Mouse (Mus musculus) thymus, postnatal 14 days (tissue): ENCODE measurements around the gene Flii.
A peak's percentile ranks its signal among the peaks of the same experiment; 100 is the strongest.

Experiments used
- DNase-seq: peaks from one replicate; pipeline ENCODE4 v3.0.0; 2021

The Flii gene

DNA sequence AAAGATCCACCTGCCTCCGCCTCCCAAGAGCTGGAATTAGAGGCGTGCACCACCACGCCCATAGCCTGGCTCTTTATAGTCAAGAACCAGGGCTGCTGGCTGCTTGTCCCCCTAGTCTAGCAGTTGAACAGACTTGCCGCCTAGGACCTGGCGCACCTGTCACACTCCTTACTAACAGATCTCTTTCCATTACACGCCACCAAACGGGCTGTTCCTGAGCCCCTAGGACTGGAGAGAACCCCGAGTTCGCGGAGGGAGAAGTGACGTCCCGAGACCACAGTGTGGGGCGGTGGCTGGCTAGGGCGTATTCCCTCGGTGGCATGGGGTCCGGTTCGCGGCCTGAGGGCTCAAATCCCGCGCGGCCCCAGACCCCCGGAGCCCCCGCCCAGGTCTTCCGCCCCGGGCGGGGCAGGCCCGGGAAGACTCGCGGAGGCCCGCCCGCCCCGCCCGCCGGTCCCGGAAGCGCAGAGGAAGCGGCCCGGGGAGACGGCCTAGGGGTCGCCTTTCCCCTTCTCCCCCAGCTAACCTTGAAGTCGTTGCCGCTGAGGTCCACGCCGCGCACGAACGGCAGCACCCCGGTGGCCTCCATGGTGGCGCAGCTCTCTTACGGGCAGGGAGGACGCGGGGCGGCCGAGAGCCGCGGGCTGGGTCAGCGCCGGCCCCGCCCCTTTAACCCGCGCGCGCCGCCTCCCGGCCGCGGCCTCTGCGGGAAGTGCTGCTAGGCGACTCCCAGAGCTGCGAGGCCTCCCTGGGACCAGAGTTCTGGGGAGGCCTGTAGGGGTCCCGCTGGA, at the start of gene Flii:
Gene Flii, minus strand, starts transcription at position 663 of the 791 bp plus-strand sequence.
- DNase-seq: peak; percentile 87

- no peak for DNase-seq
Observed at GRCm38 (mm10) chr11:60776107-60776828, 49.2 kb upstream of the Flii start.

- DNase-seq: no peak
Observed at GRCm38 (mm10) chr11:60775578-60775977, 48.5 kb upstream of the Flii start.

GRCm38 (mm10) chr11:60774841-60775240, 47.8 kb upstream of the Flii start:
- no peak for DNase-seq

DNA sequence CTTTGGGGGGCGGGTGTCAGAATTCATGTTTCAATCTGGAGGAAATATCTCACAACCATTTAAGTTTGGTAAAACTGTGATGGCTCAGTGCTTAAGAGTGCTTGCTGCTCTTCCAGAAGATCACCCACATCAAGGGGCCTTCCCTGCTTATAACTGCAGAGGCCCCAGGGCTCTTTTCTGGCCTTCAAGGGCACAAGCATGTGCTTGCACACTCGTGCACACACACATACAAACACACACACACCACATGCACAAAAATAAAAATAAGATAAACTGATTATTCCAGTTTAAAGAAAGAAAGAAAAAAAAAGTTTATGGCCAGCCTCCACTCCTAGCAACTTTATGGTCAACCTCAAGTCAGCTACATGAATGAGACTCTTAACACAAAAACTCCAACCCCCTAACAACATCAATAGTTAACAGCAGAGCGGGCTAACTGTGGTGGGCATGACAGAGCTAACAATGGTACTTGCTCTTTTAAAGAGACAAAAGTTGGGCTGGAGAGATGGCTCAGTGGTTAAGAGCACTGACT, 47.2 kb upstream of the Flii start:
- no peak for DNase-seq

- no peak for DNase-seq
Observed at GRCm38 (mm10) chr11:60772161-60772560, 45.1 kb upstream of the Flii start.

DNA sequence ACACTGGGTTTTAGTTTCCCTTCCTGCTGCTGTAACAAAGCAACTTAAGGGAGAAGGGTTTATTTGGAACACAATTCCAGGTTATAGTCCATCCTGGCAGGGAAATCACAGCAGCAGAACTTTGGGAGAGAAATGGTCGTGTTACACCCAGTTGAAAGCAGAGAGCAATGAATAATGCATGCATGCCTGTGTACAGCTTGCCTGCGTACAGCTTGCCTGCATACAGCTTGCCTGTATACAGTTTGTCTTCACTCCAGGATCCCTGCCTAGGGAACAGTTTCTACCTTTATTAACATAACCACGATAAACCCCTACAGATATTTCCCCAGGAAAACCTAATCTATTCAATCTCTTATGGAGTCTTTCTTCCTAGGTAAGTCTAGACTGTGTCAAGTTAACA, 43.7 kb upstream of the Flii start:
- no peak for DNase-seq

DNA sequence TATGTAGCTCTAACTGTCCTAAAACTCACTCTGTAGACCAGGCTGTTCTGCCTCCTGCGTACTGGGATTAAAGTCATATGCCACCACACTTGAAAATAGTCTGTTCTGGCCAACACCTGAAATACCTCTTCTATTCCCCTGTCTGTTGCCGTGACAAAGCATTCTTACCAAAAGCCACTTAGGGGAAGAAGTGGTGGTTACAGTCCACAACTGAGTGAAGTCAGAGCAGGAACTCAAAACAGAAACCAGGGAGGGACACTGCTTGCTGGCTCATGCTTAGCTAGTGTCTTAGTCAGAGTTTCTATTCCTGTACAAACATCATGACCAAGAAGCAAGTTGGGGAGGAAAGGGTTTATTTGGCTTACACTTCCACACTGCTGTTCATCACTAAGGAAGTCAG, 42.3 kb upstream of the Flii start:
- DNase-seq: no peak

DNA sequence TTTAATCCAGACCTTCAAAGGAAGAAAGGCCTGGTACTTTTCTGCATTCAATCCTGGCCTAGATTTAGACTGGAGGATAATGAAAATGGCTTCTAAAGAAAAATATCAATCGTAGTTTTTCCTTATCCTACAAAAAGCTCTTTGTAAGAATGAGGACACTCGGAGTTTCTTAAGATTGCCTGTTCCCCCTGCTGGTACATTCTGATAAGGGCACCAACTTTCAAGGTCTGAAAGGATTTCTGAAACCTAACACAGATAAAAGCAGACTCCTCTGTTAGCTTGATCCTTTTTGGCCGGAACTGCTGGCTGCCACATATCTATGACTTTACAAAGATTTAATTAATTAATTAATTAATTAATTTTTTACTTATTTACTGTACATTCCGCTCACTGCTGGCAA, 39.9 kb upstream of the Flii start:
- no peak for DNase-seq

DNA sequence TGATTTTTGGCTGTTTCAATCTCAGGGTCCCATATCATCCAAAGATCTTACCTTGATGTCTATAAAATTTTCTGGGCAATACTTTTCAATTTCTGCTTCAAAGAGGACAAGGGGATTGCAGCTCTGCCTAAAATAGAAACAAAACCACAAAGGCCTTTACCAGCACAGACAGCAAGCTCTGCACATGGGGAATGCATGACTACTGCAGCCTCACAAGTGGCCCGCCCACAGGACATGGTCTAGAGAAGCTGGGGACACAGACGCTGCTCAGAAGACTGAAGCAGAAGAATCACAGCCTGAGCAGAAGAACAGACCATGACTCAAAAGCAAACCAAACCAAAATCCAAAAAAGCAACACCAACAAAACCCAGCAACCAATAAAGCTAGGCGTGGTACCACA, 34.6 kb upstream of the Flii start:
- DNase-seq: no peak

- no peak for DNase-seq
Observed at GRCm38 (mm10) chr11:60755570-60755969, 28.5 kb upstream of the Flii start.

- DNase-seq: no peak
Observed at GRCm38 (mm10) chr11:60740321-60740720, 13.3 kb upstream of the Flii start.

DNA sequence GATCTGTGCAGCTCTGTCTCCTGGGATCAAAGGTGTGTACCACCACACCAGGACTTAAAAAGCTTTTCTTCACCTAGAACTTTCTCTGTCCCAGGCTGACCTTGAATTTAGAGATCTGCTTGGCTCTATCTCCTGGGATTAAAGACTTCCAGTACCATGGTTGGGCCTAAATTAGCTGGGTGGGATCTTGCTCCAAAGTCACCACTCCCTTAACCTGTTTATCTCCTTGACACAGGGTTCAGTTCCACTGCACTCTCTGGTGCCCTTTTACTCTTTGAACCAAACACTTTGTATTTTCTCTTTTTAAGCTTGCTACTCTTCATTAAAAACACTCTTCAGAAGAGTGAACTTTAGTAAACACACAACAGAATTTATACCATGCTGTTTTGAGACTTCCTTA, 10.4 kb upstream of the Flii start:
- no peak for DNase-seq

DNA sequence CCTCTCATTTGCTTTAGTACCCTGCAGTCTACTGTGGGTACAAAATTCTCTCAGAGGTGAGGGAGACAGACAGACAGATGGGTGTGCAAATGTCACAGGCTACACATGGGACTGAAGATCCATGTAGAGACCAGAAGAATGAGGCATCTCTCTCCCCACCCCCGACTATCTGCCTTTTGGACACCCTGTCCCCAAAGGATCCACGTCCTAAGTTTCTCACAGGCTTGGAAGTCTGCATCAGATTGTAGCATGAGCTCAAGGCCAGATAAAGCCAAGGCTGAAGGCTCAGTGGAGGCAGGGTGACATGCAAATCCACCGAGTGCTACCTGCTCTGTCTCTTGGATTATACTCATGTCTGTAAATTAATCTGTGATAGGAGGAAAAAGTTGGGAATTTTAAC, 9.4 kb upstream of the Flii start:
- DNase-seq: no peak

- DNase-seq: no peak
Observed at GRCm38 (mm10) chr11:60735191-60735590, 8.1 kb upstream of the Flii start.

DNA sequence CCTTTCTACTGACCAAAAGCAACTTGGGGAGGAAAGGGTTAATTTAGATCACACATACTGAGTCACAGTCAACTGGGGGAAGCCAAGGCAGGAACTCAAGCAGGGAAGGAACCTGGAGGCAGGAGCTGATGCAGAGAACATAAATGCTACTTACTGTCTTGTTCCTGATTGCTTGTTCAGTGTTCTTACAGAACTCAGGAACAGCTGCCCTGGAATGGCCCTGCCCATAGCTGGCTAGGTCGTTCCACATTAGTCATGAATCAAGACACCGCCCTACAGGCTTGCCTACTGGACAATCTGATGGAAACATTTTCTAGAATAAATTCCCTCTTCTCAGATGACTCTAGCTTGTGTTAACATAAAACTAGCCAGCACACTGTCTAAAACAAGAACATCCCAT, 7.1 kb upstream of the Flii start:
- no peak for DNase-seq

DNA sequence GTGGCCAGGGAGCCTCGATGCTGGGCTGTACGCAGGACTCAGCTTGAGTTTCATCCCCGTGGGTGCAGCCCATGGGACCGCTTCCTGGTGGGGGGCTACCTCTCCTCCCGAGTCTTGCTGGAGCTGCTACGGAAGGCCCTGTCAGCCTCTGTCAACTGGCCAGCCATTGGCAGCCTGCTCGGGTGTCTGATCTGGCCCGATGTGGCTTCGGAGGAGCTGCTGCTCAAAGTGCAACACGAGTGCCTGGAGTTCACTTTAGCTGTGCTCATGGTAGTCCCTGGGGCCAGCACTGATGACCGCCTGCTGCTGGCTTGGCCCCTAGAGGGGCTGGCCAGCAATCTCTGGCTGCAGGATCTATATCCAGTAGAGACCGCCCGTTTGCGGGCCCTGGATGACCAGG, 4.2 kb upstream of the Flii start:
- no peak for DNase-seq

- DNase-seq: no peak
Observed at GRCm38 (mm10) chr11:60730169-60730568, 3.1 kb upstream of the Flii start.

DNA sequence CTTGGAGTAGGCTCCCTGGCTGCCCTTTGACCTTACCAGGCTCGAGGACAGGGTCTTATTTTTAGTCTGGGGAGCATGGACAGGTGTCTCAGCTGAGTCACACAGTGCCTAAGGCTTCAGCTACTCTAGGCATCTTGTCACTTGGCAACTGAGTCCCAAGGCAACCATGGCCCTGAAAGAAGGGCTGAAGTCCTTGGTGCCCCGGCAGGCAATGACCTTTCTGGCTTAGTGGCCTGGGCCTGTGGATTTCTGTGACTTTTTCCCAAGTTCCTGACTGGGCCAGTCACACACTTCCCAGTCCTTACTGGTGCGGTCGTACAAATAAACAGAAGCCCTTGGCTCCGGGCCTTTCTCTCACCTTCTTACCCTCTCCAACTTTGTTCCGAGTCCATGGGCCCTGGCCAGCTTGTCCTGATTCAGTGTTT, 2.2 kb upstream of the Flii start:
- DNase-seq: no peak

GRCm38 (mm10) chr11:60728260-60728761, 1.2 kb upstream of the Flii start, which contains the start of gene Mief2:
Gene Mief2, plus strand, starts transcription at chr11:60728398.
- DNase-seq: peak; percentile 93

GRCm38 (mm10) chr11:60727392-60728140, 503 bp upstream of the Flii start:
- no peak for DNase-seq

DNA sequence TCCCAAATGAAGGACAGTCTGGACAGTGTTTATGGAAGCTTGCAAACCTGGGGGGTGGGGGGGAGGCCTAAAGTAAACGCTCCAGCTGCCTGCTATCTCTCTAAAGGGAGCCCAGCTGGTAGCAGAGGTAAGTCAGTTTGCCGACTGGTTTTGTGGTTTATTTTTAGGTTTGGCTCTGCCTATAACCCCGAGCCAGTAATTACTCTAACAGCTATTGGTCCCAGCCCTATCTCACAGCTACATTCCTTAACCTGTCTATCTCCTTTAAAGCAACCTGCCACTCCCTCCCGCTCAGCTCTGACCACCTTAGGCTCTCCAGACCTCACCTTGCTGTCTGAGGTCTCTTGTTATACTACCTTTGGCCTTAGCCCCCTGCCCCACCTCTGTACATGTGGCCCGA, 7.8 kb downstream of the Flii start:
- DNase-seq: no peak

DNA sequence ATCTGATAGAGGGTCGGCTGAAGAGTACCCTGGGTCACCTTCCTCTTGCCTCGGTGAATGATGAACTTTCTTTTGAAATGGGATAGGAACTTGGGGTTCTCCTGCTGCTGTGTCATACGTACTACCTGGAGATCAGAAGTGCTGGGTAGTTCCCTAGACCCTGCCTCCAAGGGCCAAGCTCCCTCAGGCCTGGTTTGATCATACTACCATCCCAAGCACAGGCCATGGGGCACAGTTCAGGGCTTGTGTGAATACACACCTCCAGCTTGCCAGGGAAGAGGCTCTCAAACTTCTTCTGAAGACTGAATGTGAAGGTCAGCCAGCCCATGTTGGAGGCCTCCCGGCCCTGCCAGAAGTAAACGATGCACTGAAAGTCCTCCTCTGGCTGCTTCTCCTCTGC, 11.2 kb downstream of the Flii start:
- DNase-seq: no peak
